Mouse (Mus musculus): ENCODE data around the gene Gapdhs. TPM values are rescaled to one million over a fixed set of nuclear protein-coding genes. Genes with fewer than 3 reads are reported as not detected.

The Gapdhs gene
- polyA plus RNA-seq, 1 experiment from 2014 or later: 0.59 TPM

DNA sequence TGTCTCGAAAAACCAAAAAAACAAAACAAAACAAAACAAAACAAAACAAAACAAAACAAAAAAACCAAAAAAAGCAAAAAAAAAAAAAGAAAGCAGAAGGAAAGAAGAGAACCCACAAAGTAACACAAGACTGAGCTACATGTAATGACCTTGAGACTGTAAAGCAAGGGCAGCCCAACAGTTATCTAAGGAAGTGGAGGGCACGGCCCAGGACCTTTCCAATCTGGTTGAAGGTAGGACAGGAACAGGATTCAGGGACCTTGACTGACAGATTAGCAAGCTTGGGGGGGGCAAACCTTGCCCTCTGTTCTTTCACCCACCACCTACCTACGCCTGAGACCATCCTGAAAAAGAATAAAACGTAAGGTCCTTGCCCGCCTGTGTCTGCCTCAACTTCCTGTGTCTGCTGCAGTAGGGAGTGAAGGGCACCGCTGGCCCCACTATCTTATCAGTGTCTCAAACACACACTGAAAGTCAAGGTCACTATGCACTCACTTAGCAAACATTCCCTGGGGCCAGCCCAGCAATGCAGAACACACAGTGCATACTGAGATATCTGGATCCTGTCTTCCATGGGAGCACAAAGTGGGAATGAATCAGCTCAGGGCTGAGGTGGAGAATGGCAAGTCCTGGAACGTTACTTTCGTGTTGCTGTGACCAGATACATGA, 37.1 kb downstream of the Gapdhs start:
- no peaks in the 10 kb centered on the region for H3K4me1 ChIP-seq
- H3K9me3 ChIP-seq: no peaks in the 10 kb centered on the region
- H3K36me3 ChIP-seq (replicated peaks): no peaks in the 10 kb centered on the region
- DNase-seq (ENCODE audit: low spot score): no peak
- no peak overlapping the region for H3K4me3 ChIP-seq
- WGBS: 79% methylated on average over 8 of the region's 8 CpGs
- H3K27me3 ChIP-seq (replicated peaks; ENCODE audit: low read depth, poor library complexity, severe bottlenecking): no peaks in the 10 kb centered on the region
- H3K27ac ChIP-seq (replicated peaks): no peak overlapping the region

DNA sequence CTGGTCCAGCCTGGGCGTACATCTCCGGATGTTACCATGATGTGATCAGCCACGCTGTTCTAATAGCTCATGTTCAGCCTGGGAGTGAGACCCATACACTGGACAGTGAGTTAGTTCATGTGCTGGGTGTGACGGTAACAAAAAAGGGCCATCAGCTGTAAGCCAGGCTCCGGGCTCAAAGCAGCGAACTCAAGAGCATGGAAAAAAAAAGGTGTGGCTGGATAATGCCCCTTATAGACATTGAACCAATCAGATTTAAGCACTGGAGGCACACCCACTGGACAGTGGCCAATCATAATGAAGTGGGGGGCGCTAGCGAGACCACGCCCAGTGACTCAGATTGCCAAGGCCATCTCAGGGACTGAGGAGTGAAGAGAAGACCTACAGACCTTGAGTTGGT, 44.9 kb downstream of the Gapdhs start, which contains the start of gene 2200002J24Rik:
Gene 2200002J24Rik, plus strand, starts transcription at position 338 of the 400 bp plus-strand sequence.
- H3K36me3 ChIP-seq (replicated peaks): no peaks in the 10 kb centered on the region
- no peaks in the 10 kb centered on the region for H3K27me3 ChIP-seq (replicated peaks; ENCODE audit: low read depth, poor library complexity, severe bottlenecking)
- H3K4me1 ChIP-seq: no peaks in the 10 kb centered on the region
- 39% methylated on average over 9 of the region's 9 CpGs for WGBS
- H3K27ac ChIP-seq (replicated peaks): no peak within 1 kb of the TSS
- no peak within 1 kb of the TSS for H3K4me3 ChIP-seq
- DNase-seq (ENCODE audit: low spot score): peak; percentile 30
- H3K9me3 ChIP-seq: no peaks in the 10 kb centered on the region

DNA sequence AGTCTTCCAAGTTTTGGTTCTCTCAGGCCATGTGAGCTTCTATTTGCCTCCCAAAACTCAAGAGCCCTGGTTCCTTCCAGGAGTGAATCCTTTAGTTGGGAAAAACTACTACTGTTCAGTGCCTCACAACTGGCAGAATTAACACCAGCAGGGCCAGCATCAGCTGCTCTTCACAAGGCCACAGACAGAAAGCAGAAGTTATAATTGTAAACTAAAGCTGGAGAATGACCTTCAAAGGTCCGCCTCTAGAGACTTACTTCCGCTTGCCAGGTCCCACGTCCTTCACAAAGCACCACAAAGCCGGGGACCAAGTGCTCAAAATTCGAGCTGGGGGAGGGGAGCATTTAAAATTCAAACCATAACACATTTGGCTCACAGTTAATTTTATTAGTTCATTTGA, 45.4 kb downstream of the Gapdhs start:
- H3K27ac ChIP-seq (replicated peaks): no peak overlapping the region
- no peak for DNase-seq (ENCODE audit: low spot score)
- no peaks in the 10 kb centered on the region for H3K36me3 ChIP-seq (replicated peaks)
- H3K9me3 ChIP-seq: no peaks in the 10 kb centered on the region
- H3K27me3 ChIP-seq (replicated peaks; ENCODE audit: low read depth, poor library complexity, severe bottlenecking): no peaks in the 10 kb centered on the region
- 70% methylated on average over 5 of the region's 5 CpGs for WGBS
- no peaks in the 10 kb centered on the region for H3K4me1 ChIP-seq
- H3K4me3 ChIP-seq: no peak overlapping the region

DNA sequence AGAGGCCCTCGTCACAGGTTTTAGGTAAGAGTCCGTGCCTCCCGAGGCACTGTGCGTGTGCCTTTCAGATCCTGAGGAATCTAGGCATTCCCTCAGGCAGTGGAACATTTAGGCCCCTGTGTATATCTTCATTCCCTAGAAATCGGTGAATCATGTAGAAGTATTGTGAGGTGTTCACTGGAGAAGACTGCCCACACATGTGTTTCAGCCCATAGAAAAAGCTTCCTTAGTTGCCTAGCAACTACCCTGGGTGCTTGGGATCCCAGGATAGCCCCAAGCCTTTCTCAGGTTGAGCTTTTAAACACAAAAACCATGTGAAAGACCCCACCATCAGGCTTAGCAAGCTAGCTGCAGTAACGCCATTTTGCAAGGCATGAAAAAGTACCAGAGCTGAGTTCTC, 55.2 kb downstream of the Gapdhs start:
- H3K4me1 ChIP-seq: no peaks in the 10 kb centered on the region
- H3K4me3 ChIP-seq: no peak overlapping the region
- DNase-seq (ENCODE audit: low spot score): peak; percentile 9
- no peaks in the 10 kb centered on the region for H3K9me3 ChIP-seq
- H3K27ac ChIP-seq (replicated peaks): no peak overlapping the region
- H3K27me3 ChIP-seq (replicated peaks; ENCODE audit: low read depth, poor library complexity, severe bottlenecking): peaks cover 25% of the 10 kb centered on the region
- no peaks in the 10 kb centered on the region for H3K36me3 ChIP-seq (replicated peaks)
- 75% methylated on average over 6 of the region's 6 CpGs for WGBS

DNA sequence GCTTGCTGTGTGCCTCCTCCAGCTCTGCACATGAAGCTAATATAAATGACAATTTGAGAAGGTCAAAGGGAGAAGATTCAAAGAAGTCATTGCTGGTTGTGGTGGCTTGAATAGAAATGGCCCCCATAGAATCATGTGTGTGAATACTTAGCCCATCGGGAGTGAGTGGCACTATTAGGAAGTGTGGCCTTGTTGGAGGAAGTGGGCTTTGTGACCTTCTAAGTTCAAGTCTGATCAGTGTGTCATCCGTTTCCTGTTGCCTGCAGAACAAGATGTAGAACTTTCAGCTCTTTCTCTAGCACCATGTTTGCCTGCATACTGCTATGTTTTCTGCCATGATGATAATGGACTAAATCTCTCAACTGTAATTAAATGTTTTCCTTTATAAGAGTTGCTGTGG, 60.1 kb downstream of the Gapdhs start:
- no peaks in the 10 kb centered on the region for H3K36me3 ChIP-seq (replicated peaks)
- peaks cover 24% of the 10 kb centered on the region for H3K27me3 ChIP-seq (replicated peaks; ENCODE audit: low read depth, poor library complexity, severe bottlenecking)
- H3K27ac ChIP-seq (replicated peaks): no peak overlapping the region
- H3K4me1 ChIP-seq: no peaks in the 10 kb centered on the region
- H3K4me3 ChIP-seq: no peak overlapping the region
- no peak for DNase-seq (ENCODE audit: low spot score)
- 79% methylated on average over 2 of the region's 2 CpGs for WGBS
- no peaks in the 10 kb centered on the region for H3K9me3 ChIP-seq

DNA sequence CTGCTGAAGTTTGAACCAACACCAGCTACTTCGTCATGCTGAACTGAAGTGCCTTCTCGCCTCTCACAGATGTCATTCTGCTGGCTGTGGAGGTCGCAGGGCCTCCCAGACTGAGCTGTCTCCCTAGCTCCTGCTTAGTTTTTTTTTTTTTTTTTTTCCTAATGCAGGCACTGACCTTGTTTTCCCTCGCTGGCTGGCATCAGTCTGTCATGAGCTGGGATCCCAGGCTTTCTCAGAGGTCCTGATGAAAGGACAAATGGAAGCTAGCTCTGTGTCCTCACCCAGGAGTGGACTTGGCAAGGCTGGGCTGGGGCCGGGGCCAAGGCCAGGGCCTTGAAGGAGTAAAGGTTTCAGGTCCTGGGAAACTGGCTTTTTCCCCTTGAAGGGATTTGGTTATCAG, 61.6 kb downstream of the Gapdhs start:
- no peak overlapping the region for H3K4me3 ChIP-seq
- peaks cover 8% of the 10 kb centered on the region for H3K27me3 ChIP-seq (replicated peaks; ENCODE audit: low read depth, poor library complexity, severe bottlenecking)
- no peaks in the 10 kb centered on the region for H3K9me3 ChIP-seq
- no peak for DNase-seq (ENCODE audit: low spot score)
- H3K27ac ChIP-seq (replicated peaks): no peak overlapping the region
- H3K4me1 ChIP-seq: no peaks in the 10 kb centered on the region
- WGBS: 68% methylated on average over 5 of the region's 5 CpGs
- no peaks in the 10 kb centered on the region for H3K36me3 ChIP-seq (replicated peaks)

Other genes with a start within 250 kb of the Gapdhs start
- gene Arhgap33, start 208.6 kb downstream of the Gapdhs start, polyA plus RNA-seq (2016; fragmentation: Nextera tagmentation; extraction: Ambion mirVana): 24.8 and 25.2 TPM in 2 replicates
- gene Hspb6, start 191.5 kb downstream of the Gapdhs start, polyA plus RNA-seq (2016; fragmentation: Nextera tagmentation; extraction: Ambion mirVana): 4.1 and 5.6 TPM in 2 replicates
- 17.7 TPM in 2 replicates for gene Proser3, start 191.4 kb downstream of the Gapdhs start, polyA plus RNA-seq (2016; fragmentation: Nextera tagmentation; extraction: Ambion mirVana)
- gene Lin37, start 183.8 kb downstream of the Gapdhs start, polyA plus RNA-seq (2016; fragmentation: Nextera tagmentation; extraction: Ambion mirVana): 42.5 and 45.2 TPM in 2 replicates
- gene U2af1l4, start 180.4 kb downstream of the Gapdhs start, polyA plus RNA-seq (2016; fragmentation: Nextera tagmentation; extraction: Ambion mirVana): 91.5 and 94.9 TPM in 2 replicates
- gene Gm49396, start 180.3 kb downstream of the Gapdhs start, polyA plus RNA-seq (2016; fragmentation: Nextera tagmentation; extraction: Ambion mirVana): 14.2 and 15.3 TPM in 2 replicates
- 112 and 118 TPM in 2 replicates for gene Psenen, start 180.1 kb downstream of the Gapdhs start, polyA plus RNA-seq (2016; fragmentation: Nextera tagmentation; extraction: Ambion mirVana)
- 2.8 and 4.6 TPM in 2 replicates for gene Igflr1, start 178.3 kb downstream of the Gapdhs start, polyA plus RNA-seq (2016; fragmentation: Nextera tagmentation; extraction: Ambion mirVana)
- gene Kmt2b, start 155.0 kb downstream of the Gapdhs start, polyA plus RNA-seq (2016; fragmentation: Nextera tagmentation; extraction: Ambion mirVana): 8.9 and 10.2 TPM in 2 replicates
- gene Zbtb32, start 144.8 kb downstream of the Gapdhs start, polyA plus RNA-seq (2016; fragmentation: Nextera tagmentation; extraction: Ambion mirVana): 0.41 TPM in 1 of 2 replicates, not detected in the other
- gene Upk1a, start 130.8 kb downstream of the Gapdhs start, polyA plus RNA-seq (2016; fragmentation: Nextera tagmentation; extraction: Ambion mirVana): 0.54 and 1.0 TPM in 2 replicates
- gene Cox6b1, start 117.5 kb downstream of the Gapdhs start, polyA plus RNA-seq (2016; fragmentation: Nextera tagmentation; extraction: Ambion mirVana): 776 and 799 TPM in 2 replicates
- gene Etv2, start 107.8 kb downstream of the Gapdhs start, polyA plus RNA-seq (2016; fragmentation: Nextera tagmentation; extraction: Ambion mirVana): 0.47 and 0.87 TPM in 2 replicates
- gene Rbm42, start 93.4 kb downstream of the Gapdhs start, polyA plus RNA-seq (2016; fragmentation: Nextera tagmentation; extraction: Ambion mirVana): 134 and 139 TPM in 2 replicates
- gene Haus5, start 78.7 kb downstream of the Gapdhs start, polyA plus RNA-seq (2016; fragmentation: Nextera tagmentation; extraction: Ambion mirVana): 79.6 and 80.3 TPM in 2 replicates
- not detected in 2 replicates for gene Pmis2, start 72.1 kb downstream of the Gapdhs start, polyA plus RNA-seq (2016; fragmentation: Nextera tagmentation; extraction: Ambion mirVana)
- not detected in 2 replicates for gene 2200002J24Rik, start 44.8 kb downstream of the Gapdhs start, polyA plus RNA-seq (2016; fragmentation: Nextera tagmentation; extraction: Ambion mirVana)
- gene Atp4a, start 31.5 kb downstream of the Gapdhs start, polyA plus RNA-seq (2016; fragmentation: Nextera tagmentation; extraction: Ambion mirVana): 0.53 and 0.77 TPM in 2 replicates
- gene Tmem147, start 14.1 kb downstream of the Gapdhs start, polyA plus RNA-seq (2016; fragmentation: Nextera tagmentation; extraction: Ambion mirVana): 147 and 151 TPM in 2 replicates
- 0.68 and 1.0 TPM in 2 replicates for gene Sbsn, start 7.8 kb upstream of the Gapdhs start, polyA plus RNA-seq (2016; fragmentation: Nextera tagmentation; extraction: Ambion mirVana)
- not detected in 2 replicates for gene Dmkn, start 20.1 kb upstream of the Gapdhs start, polyA plus RNA-seq (2016; fragmentation: Nextera tagmentation; extraction: Ambion mirVana)
- not detected in 2 replicates for gene Krtdap, start 44.2 kb upstream of the Gapdhs start, polyA plus RNA-seq (2016; fragmentation: Nextera tagmentation; extraction: Ambion mirVana)
- not detected in 2 replicates for gene Ffar2, start 80.1 kb upstream of the Gapdhs start, polyA plus RNA-seq (2016; fragmentation: Nextera tagmentation; extraction: Ambion mirVana)
- gene Ffar3, start 112.5 kb upstream of the Gapdhs start, polyA plus RNA-seq (2016; fragmentation: Nextera tagmentation; extraction: Ambion mirVana): not detected in 2 replicates
- gene Ffar1, start 117.9 kb upstream of the Gapdhs start, polyA plus RNA-seq (2016; fragmentation: Nextera tagmentation; extraction: Ambion mirVana): 0.05 TPM in 1 of 2 replicates, not detected in the other
- gene Cd22, start 136.7 kb upstream of the Gapdhs start, polyA plus RNA-seq (2016; fragmentation: Nextera tagmentation; extraction: Ambion mirVana): 0.08 and 0.27 TPM in 2 replicates
- 0.32 and 0.39 TPM in 2 replicates for gene Mag, start 171.2 kb upstream of the Gapdhs start, polyA plus RNA-seq (2016; fragmentation: Nextera tagmentation; extraction: Ambion mirVana)
- gene Hamp2, start 181.0 kb upstream of the Gapdhs start, polyA plus RNA-seq (2016; fragmentation: Nextera tagmentation; extraction: Ambion mirVana): not detected in 2 replicates
- gene Hamp, start 200.4 kb upstream of the Gapdhs start, polyA plus RNA-seq (2016; fragmentation: Nextera tagmentation; extraction: Ambion mirVana): not detected in 2 replicates
- gene Usf2, start 213.1 kb upstream of the Gapdhs start, polyA plus RNA-seq (2016; fragmentation: Nextera tagmentation; extraction: Ambion mirVana): 25.1 and 29.6 TPM in 2 replicates
- gene Lsr, start 229.8 kb upstream of the Gapdhs start, polyA plus RNA-seq (2016; fragmentation: Nextera tagmentation; extraction: Ambion mirVana): 33.1 and 33.4 TPM in 2 replicates
- 2.9 and 3.3 TPM in 2 replicates for gene Fam187b, start 230.1 kb upstream of the Gapdhs start, polyA plus RNA-seq (2016; fragmentation: Nextera tagmentation; extraction: Ambion mirVana)